ENCODE assay signal across 11 mouse cellular contexts in genomic region chr17:32119196-32119595, GRCm38 (mm10). TPM values are rescaled to one million over a fixed set of nuclear protein-coding genes. Genes with fewer than 3 reads are reported as not detected.
A peak's percentile ranks its signal among the peaks of the same experiment; 100 is the strongest.
DNase-seq lines count a peak whose midpoint lies in the region; ATAC-seq and TF ChIP-seq lines count a peak whose summit lies in the region.
"Had no signal": no experiment of that assay in that cellular context is flagged by ENCODE, and none has a peak within 500 bp of the region (broad histone marks: within the 10 kb centered on the region; RNA-seq: fewer than 3 reads in every experiment).

No protein-coding gene starts in this region.

- no peak overlapping the region for H3K4me2 ChIP-seq in forebrain, embryonic 13.5 days
- no peak overlapping the region for H3K4me2 ChIP-seq in forebrain, embryonic 12.5 days

- H3K27me3 ChIP-seq in forebrain, embryonic 13.5 days = peaks cover 16% of the 10 kb centered on the region
- peaks cover 28% of the 10 kb centered on the region for H3K27me3 ChIP-seq in forebrain, embryonic 12.5 days

- intact Hi-C loops in heart, postnatal 36 days (cut with DNase I) = no loop called here
- intact Hi-C loops in left cerebral cortex, adult 2 months (cut with DNase I) = loop anchor here (2.0 kb wide), 1 partner anchor 24 kb away; no protein-coding TSS in a partner anchor

- peak overlapping the region; percentile 65 for H3K27ac ChIP-seq in forebrain, embryonic 13.5 days
- H3K27ac ChIP-seq in forebrain, embryonic 12.5 days = no peak overlapping the region
- no peak overlapping the region for H3K27ac ChIP-seq in left cerebral cortex, adult 2 months

- H3K36me3 ChIP-seq in forebrain, embryonic 13.5 days (ENCODE audit: poor library complexity, severe bottlenecking) = peaks cover 22% of the 10 kb centered on the region
- H3K36me3 ChIP-seq in forebrain, embryonic 12.5 days (replicated peaks) = peaks cover 34% of the 10 kb centered on the region

- H3K9ac ChIP-seq in forebrain, embryonic 13.5 days = no peak overlapping the region
- no peak overlapping the region for H3K9ac ChIP-seq in forebrain, embryonic 12.5 days

- DNase-seq in kidney, postnatal 10 days = peak; percentile 39
- DNase-seq in kidney, adult 8-10 months = no peak
- peak; percentile 49 to 59 for DNase-seq in heart, postnatal 36 days
- DNase-seq in lung, postnatal 25 days (ENCODE audit: low spot score) = peak; percentile 21
- no peak for DNase-seq in embryo, embryonic 9.5 days (ENCODE audit: extremely low spot score)
- no peak for DNase-seq in left cerebral cortex, adult 2 months (ENCODE audit: extremely low spot score in 1 of 2, low spot score in 2 of 2)
- DNase-seq: adrenal gland, postnatal 14 days; cerebellum, adult 9-11 months had no signal

- H3K4me3 ChIP-seq in forebrain, embryonic 13.5 days = no peak overlapping the region
- H3K4me3 ChIP-seq in forebrain, embryonic 12.5 days (replicated peaks) = no peak overlapping the region
- H3K4me3 ChIP-seq in left cerebral cortex, adult 2 months = no peak overlapping the region

- no peak for ATAC-seq in forebrain, embryonic 13.5 days
- ATAC-seq in forebrain, embryonic 12.5 days (ENCODE audit: low FRiP score) = no peak
- ATAC-seq: intestine, postnatal 0 days had no signal

- no peaks in the 10 kb centered on the region for H3K9me3 ChIP-seq in forebrain, embryonic 13.5 days (replicated peaks)
- H3K9me3 ChIP-seq in forebrain, embryonic 12.5 days = no peaks in the 10 kb centered on the region

- H3K4me1 ChIP-seq in forebrain, embryonic 13.5 days = peaks cover 23% of the 10 kb centered on the region
- H3K4me1 ChIP-seq in forebrain, embryonic 12.5 days = peaks cover 12% of the 10 kb centered on the region

- 60% methylated on average over 16 of the region's 16 CpGs for WGBS in forebrain, embryonic 13.5 days
- WGBS in forebrain, embryonic 12.5 days = 83% methylated on average over 16 of the region's 16 CpGs

- TF ChIP-seq CTCF in left cerebral cortex, adult 2 months (IDR thresholded peaks at IDR 0.05) = no peak

RNA-seq across cellular contexts. Expression of gene Notch3, which starts 47.5 kb away (rescaled TPM):
- polyA plus RNA-seq in forebrain, embryonic 13.5 days (2015; fragmentation: Nextera tagmentation; extraction: Ambion mirVana) = 7.7 and 9.7 TPM in 2 replicates
- 21.4 and 24.4 TPM in 2 replicates for polyA plus RNA-seq in forebrain, embryonic 12.5 days (2016; fragmentation: Nextera tagmentation; extraction: Ambion mirVana)
- total RNA-seq in heart, postnatal 36 days (2021) = 10 to 100 TPM; 25.1 to 26.4 TPM
- total RNA-seq in left cerebral cortex, adult 2 months (2021) = 1 to 10 TPM; 7.1 to 7.8 TPM

Comparison
In these comparisons a context has a peak if more than half of its experiments do, and no peak if none do; other contexts are left out.
1. DNase-seq: peak in kidney, postnatal 10 days (single experiment), heart, postnatal 36 days (2 of 2) and lung, postnatal 25 days (single experiment); none in kidney, adult 8-10 months (0 of 2), embryo, embryonic 9.5 days (single experiment) and left cerebral cortex, adult 2 months (0 of 2).